Mouse (Mus musculus) liver, embryonic 13.5 days (tissue): ENCODE results near the gene Rnf24. TPM values are rescaled to one million over a fixed set of nuclear protein-coding genes. Genes with fewer than 3 reads are reported as not detected.

ENCODE experiments used
- ATAC-seq: fragments of 200-750 bp; cut with Nextera tagmentation; 2 replicates; pipeline ENCODE4 v1.8.0; 2017; ENCODE audit warnings: low read depth, mild to moderate bottlenecking, moderate number of reproducible peaks, moderate library complexity
- DNase-seq: peaks from one replicate; pipeline ENCODE4 v3.0.0; 2022
- H3K27ac ChIP-seq: fragments of 300-500 bp; sonication (generic); 2 replicates; pipeline ENCODE4 v1.5.1; 2015; ENCODE audit warnings: moderate library complexity, mild to moderate bottlenecking, inconsistent platforms
- H3K27me3 ChIP-seq: fragments of 300-500 bp; sonication (generic); 2 replicates; pipeline ENCODE4 v1.6.1; 2015; ENCODE audit warnings: mild to moderate bottlenecking, inconsistent platforms
- H3K36me3 ChIP-seq: fragments of 300-500 bp; sonication (generic); 2 replicates; pipeline ENCODE4 v1.6.1; 2015; ENCODE audit warnings: mild to moderate bottlenecking, inconsistent platforms
- H3K4me1 ChIP-seq: fragments of 300-500 bp; sonication (generic); replicated peaks from 2 replicates; pipeline ENCODE4 v1.6.1; 2015; ENCODE audit warnings: inconsistent platforms
- H3K4me2 ChIP-seq: fragments of 300-500 bp; sonication (generic); 2 replicates; pipeline ENCODE4 v1.6.1; 2015; ENCODE audit warnings: inconsistent platforms, mild to moderate bottlenecking, moderate library complexity
- H3K4me3 ChIP-seq: fragments of 300-500 bp; sonication (generic); replicated peaks from 2 replicates; pipeline ENCODE4 v1.5.1; 2015; ENCODE audit warnings: mild to moderate bottlenecking, inconsistent platforms
- H3K9ac ChIP-seq: fragments of 300-500 bp; sonication (generic); 2 replicates; pipeline ENCODE4 v1.6.1; 2015; ENCODE audit warnings: mild to moderate bottlenecking, inconsistent platforms
- H3K9me3 ChIP-seq: fragments of 300-500 bp; sonication (generic); replicated peaks from 2 replicates; pipeline ENCODE4 v1.6.1; 2016; ENCODE audit warnings: inconsistent platforms
- whole genome bisulfite sequencing: fragments of 180-500 bp; shearing (Covaris S2); methylation state at CpG from one replicate; pipeline ENCODE4 v1.1.7; 2015; ENCODE audit not compliant: insufficient replicate concordance; 5-methylcytosine and 5-hydroxymethylcytosine counted together
- polyA plus RNA-seq: library from polyadenylated mRNA; unstranded; fragments of >200 nt; fragmentation: Nextera tagmentation; extraction: Ambion mirVana; gene quantifications from 2 replicates; pipeline ENCODE4 v1.2.1, GENCODE M21; 2015

The Rnf24 gene
- polyA plus RNA-seq, result 0.46 and 0.60 TPM in 2 replicates

DNA sequence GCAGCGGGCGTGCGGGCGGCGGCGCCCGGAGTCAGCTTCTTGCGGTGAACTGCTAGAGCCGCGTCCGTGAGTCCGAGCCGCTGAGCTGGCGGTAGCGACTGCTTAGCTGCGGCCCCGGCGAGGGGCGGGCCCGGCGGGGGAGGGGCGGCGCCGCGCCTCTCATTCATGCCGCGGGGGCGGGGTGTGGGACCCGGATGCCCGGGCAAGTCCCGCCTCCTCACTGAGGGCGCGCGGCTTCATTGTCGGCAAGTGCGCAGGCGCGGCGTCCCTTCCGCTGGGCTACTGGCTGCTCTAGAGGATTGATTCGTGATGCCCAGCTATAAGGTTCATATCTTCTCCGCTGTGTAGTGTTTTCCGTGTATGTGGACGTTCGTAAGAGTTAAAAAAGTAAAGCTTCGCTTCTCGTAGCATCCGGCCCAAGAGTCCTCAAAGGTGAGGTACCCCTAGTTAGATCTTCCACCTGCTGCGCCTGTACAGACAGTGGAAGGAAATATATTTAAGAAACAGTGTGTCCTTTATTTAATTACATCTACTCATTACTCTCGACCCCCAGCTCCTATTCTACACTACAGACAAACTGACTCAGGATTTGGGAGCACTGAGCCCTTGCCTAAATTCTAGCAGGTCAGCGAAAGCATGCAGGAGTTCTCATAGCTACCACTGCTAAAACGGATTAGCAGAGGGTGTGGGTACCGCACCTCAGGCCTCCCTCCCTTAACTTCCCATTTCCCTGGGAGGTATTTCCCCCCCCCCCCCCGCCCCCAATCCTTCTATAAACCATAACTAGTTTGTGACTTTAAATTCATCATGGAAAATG is at the start of gene Rnf24:
Gene Rnf24, minus strand, starts transcription at position 146 of the 817 bp plus-strand sequence.
- Histone ChIP-seq H3K27me3 (no peaks in the 10 kb centered on the region), H3K4me2 (peak within 1 kb of the TSS; percentile 96), H3K9ac (peak within 1 kb of the TSS; percentile 81), H3K4me1 (peaks cover 25% of the 10 kb centered on the region), H3K36me3 (no peaks in the 10 kb centered on the region), H3K9me3 (no peaks in the 10 kb centered on the region), H3K4me3 (peak within 1 kb of the TSS; percentile 76), H3K27ac (peak within 1 kb of the TSS; percentile 45)
- peak; percentile 97 for ATAC-seq
- peak; percentile 96 for DNase-seq
- under 1% methylated on average over 54 of the region's 54 CpGs for WGBS

- DNase-seq, result no peak
- no peak for ATAC-seq
Observed at GRCm38 (mm10) chr2:131401794-131402495, 49.3 kb upstream of the Rnf24 start.

GRCm38 (mm10) chr2:131400846-131401245 is 48.2 kb upstream of the Rnf24 start:
- 58% methylated on average over 2 of the region's 2 CpGs for whole genome bisulfite sequencing
- H3K4me2 ChIP-seq, result no peak overlapping the region
- no peak overlapping the region for H3K4me3 ChIP-seq
- DNase-seq (no peak), ATAC-seq (no peak)
- H3K9me3 ChIP-seq, result no peaks in the 10 kb centered on the region
- peaks cover 5% of the 10 kb centered on the region for H3K4me1 ChIP-seq
- no peaks in the 10 kb centered on the region for H3K27me3 ChIP-seq
- H3K27ac ChIP-seq, result no peak overlapping the region
- H3K9ac ChIP-seq, result no peak overlapping the region
- no peaks in the 10 kb centered on the region for H3K36me3 ChIP-seq

More at GRCm38 (mm10) chr2:131401794-131402495, 49.3 kb upstream of the Rnf24 start:
- no peak overlapping the region for H3K9ac ChIP-seq
- no peak overlapping the region for H3K4me2 ChIP-seq
- no peaks in the 10 kb centered on the region for H3K27me3 ChIP-seq
- no peak overlapping the region for H3K27ac ChIP-seq
- peaks cover 5% of the 10 kb centered on the region for H3K4me1 ChIP-seq
- no peak overlapping the region for H3K4me3 ChIP-seq
- no peaks in the 10 kb centered on the region for H3K36me3 ChIP-seq
- no peaks in the 10 kb centered on the region for H3K9me3 ChIP-seq
- WGBS, result 38% methylated on average over 8 of the region's 8 CpGs

DNA sequence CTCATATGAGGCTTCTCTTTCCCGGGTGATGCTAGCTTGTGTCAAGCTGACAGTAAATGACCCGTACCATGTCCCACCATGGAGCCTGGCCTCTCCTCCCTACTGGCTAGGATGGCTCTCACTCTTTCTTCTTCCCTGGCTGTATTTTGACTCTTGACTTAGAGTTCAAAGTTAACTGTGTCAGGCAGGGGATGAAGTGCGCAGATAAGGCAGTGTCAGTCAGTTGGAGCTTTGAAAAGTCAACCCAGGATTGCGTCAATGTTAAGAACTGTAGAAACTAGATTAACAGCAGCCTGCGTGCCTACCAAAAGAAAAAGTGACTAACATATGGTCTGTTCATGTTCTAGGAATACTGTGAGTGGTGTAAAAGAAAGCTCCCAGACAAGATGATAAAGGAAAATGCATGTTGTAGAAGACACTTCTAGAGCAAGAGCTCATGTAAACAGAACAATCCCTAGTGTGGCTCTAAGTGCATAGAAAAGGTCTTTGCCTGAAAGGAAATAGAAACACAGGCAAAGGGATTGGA is 44.7 kb upstream of the Rnf24 start:
- DNase-seq, result no peak

GRCm38 (mm10) chr2:131386350-131386962 is 33.8 kb upstream of the Rnf24 start:
- Histone ChIP-seq H3K27ac (no peak overlapping the region), H3K27me3 (no peaks in the 10 kb centered on the region), H3K9ac (no peak overlapping the region), H3K9me3 (no peaks in the 10 kb centered on the region), H3K4me2 (no peak overlapping the region), H3K4me1 (no peaks in the 10 kb centered on the region), H3K4me3 (no peak overlapping the region), H3K36me3 (no peaks in the 10 kb centered on the region)
- DNase-seq (no peak), ATAC-seq (no peak)
- WGBS, result 64% methylated on average over 10 of the region's 10 CpGs

More for the DNA sequence above, 44.7 kb upstream of the Rnf24 start:
- 61% methylated on average over 5 of the region's 5 CpGs for WGBS
- Histone ChIP-seq H3K9ac (no peak overlapping the region), H3K27ac (no peak overlapping the region), H3K36me3 (no peaks in the 10 kb centered on the region), H3K4me2 (no peak overlapping the region), H3K4me3 (no peak overlapping the region), H3K27me3 (no peaks in the 10 kb centered on the region), H3K4me1 (peaks cover 11% of the 10 kb centered on the region), H3K9me3 (no peaks in the 10 kb centered on the region)
- no peak for ATAC-seq

- no peaks in the 10 kb centered on the region for H3K36me3 ChIP-seq
- 74% methylated on average over 4 of the region's 4 CpGs for WGBS
- H3K4me3 ChIP-seq, result no peak overlapping the region
- H3K9me3 ChIP-seq, result no peaks in the 10 kb centered on the region
- no peak overlapping the region for H3K4me2 ChIP-seq
- no peaks in the 10 kb centered on the region for H3K27me3 ChIP-seq
- ATAC-seq (no peak), DNase-seq (no peak)
- H3K4me1 ChIP-seq, result no peaks in the 10 kb centered on the region
- no peak overlapping the region for H3K27ac ChIP-seq
- H3K9ac ChIP-seq, result no peak overlapping the region
Observed at GRCm38 (mm10) chr2:131385176-131385575, 32.5 kb upstream of the Rnf24 start.

GRCm38 (mm10) chr2:131379541-131379940 is 26.8 kb upstream of the Rnf24 start:
- Histone ChIP-seq H3K9me3 (no peaks in the 10 kb centered on the region), H3K4me3 (no peak overlapping the region), H3K4me1 (no peaks in the 10 kb centered on the region), H3K36me3 (no peaks in the 10 kb centered on the region), H3K27me3 (no peaks in the 10 kb centered on the region), H3K27ac (no peak overlapping the region), H3K4me2 (no peak overlapping the region), H3K9ac (no peak overlapping the region)
- WGBS, result 72% methylated on average over 3 of the region's 3 CpGs
- DNase-seq (no peak), ATAC-seq (no peak)

- no peaks in the 10 kb centered on the region for H3K4me1 ChIP-seq
- H3K27me3 ChIP-seq, result no peaks in the 10 kb centered on the region
- ATAC-seq, result no peak
- H3K27ac ChIP-seq, result no peak overlapping the region
- H3K9me3 ChIP-seq, result no peaks in the 10 kb centered on the region
- H3K9ac ChIP-seq, result no peak overlapping the region
- no peak overlapping the region for H3K4me3 ChIP-seq
- H3K36me3 ChIP-seq, result no peaks in the 10 kb centered on the region
- no peak overlapping the region for H3K4me2 ChIP-seq
- WGBS, result 66% methylated on average over 5 of the region's 5 CpGs
- no peak for DNase-seq
Observed at GRCm38 (mm10) chr2:131378872-131379271, 26.2 kb upstream of the Rnf24 start.

GRCm38 (mm10) chr2:131377055-131377454 is 24.4 kb upstream of the Rnf24 start:
- no peak for ATAC-seq

DNA sequence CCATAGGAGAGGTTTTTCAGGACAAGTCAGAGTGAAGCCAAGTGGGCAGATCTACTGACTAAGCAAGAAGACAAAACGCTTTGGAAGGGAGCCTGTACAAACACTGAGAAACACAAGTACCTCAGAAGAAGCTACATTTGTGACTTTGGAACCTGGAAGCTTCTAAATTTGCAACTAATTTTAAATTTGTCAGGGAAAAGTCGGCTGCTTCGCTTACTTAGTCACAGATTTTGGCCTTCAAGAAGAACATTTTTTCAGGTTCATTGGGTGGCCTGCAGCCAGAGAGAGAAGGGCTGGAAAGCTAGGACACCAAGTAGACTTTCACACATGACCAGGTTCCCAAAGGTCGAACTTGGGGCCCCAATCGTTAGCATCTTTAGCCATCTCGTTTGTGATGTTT is 21.0 kb upstream of the Rnf24 start:
- Histone ChIP-seq H3K27me3 (no peaks in the 10 kb centered on the region), H3K36me3 (no peaks in the 10 kb centered on the region), H3K4me2 (no peak overlapping the region), H3K9ac (no peak overlapping the region), H3K4me1 (no peaks in the 10 kb centered on the region), H3K27ac (no peak overlapping the region), H3K9me3 (no peaks in the 10 kb centered on the region), H3K4me3 (no peak overlapping the region)
- no peak for DNase-seq
- WGBS, result 74% methylated on average over 6 of the region's 6 CpGs
- no peak for ATAC-seq

More at GRCm38 (mm10) chr2:131377055-131377454, 24.4 kb upstream of the Rnf24 start:
- H3K27me3 ChIP-seq, result no peaks in the 10 kb centered on the region
- no peaks in the 10 kb centered on the region for H3K4me1 ChIP-seq
- H3K36me3 ChIP-seq, result no peaks in the 10 kb centered on the region
- H3K9ac ChIP-seq, result no peak overlapping the region
- H3K4me2 ChIP-seq, result no peak overlapping the region
- no peak overlapping the region for H3K27ac ChIP-seq
- H3K4me3 ChIP-seq, result no peak overlapping the region
- no peak for DNase-seq
- WGBS, result 54% methylated on average over 6 of the region's 6 CpGs
- H3K9me3 ChIP-seq, result no peaks in the 10 kb centered on the region

GRCm38 (mm10) chr2:131372276-131372877 is 19.7 kb upstream of the Rnf24 start:
- H3K4me1 ChIP-seq, result no peaks in the 10 kb centered on the region
- no peak overlapping the region for H3K4me2 ChIP-seq
- H3K9me3 ChIP-seq, result no peaks in the 10 kb centered on the region
- WGBS, result 66% methylated on average over 7 of the region's 7 CpGs
- ATAC-seq (no peak), DNase-seq (no peak)
- H3K27me3 ChIP-seq, result no peaks in the 10 kb centered on the region
- H3K9ac ChIP-seq, result no peak overlapping the region
- no peak overlapping the region for H3K27ac ChIP-seq
- no peaks in the 10 kb centered on the region for H3K36me3 ChIP-seq
- no peak overlapping the region for H3K4me3 ChIP-seq
